Comparison of ENCODE assay signal across 9 mouse cellular contexts in the genomic region with DNA sequence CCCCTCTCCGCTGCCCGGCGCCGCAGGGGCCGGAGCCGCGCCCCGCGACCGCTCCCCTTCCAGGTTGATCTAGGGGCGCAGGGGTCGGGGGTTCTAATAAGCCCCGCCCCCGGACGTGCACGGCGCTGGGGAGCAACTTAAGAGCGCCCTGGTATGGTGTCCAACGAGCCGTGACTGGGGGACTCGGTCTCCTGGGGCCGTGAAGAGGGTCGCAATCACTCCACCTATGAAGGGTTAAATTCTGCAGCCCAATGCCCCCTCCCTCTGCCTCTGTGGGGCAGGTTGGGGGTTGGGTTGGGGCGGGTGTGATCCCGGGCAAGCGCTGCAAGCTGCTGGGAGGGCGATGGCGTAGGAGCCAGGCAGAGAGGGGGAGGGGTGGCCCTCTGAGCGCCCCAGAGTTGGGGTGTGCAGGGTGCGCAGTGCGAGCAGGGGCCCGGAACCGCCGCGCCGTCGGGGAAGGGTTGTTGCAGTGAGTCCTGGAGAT. TPM values are rescaled to one million over a fixed set of nuclear protein-coding genes. Genes with fewer than 3 reads are reported as not detected.
DNase-seq lines count a peak whose midpoint lies in the region; ATAC-seq and TF ChIP-seq lines count a peak whose summit lies in the region.
"Had no signal": no experiment of that assay in that cellular context is flagged by ENCODE, and none has a peak within 500 bp of the region (broad histone marks: within the 10 kb centered on the region; RNA-seq: fewer than 3 reads in every experiment).

No protein-coding gene starts in this region.

- peak overlapping the region; percentile 75 for H3K4me2 ChIP-seq in hindbrain, embryonic 16.5 days (ENCODE audit: low read length)

- H3K27ac ChIP-seq in gastrocnemius, adult 2 months: peak overlapping the region; percentile 99
- H3K27ac ChIP-seq in hindbrain, embryonic 16.5 days (ENCODE audit: low read depth, low read length): peak overlapping the region; percentile 94

- peak overlapping the region; percentile 94 for H3K4me3 ChIP-seq in gastrocnemius, adult 2 months
- H3K4me3 ChIP-seq in hindbrain, embryonic 16.5 days (ENCODE audit: low read length): peak overlapping the region; percentile 93

- no peak for DNase-seq in Patski (ENCODE audit: low read depth, low spot score)
- DNase-seq in cerebellum, postnatal 25 days: peak; percentile 81 to 85
- DNase-seq in gastrocnemius, adult 2 months: peak; percentile 86
- DNase-seq in left cerebral cortex, postnatal 10 days (ENCODE audit: extremely low spot score in 1 of 2, low spot score in 2 of 2): peak; percentile 59 to 87
- DNase-seq in right cerebral cortex, adult 18-20 months: peak; percentile 78
- peak; percentile 81 for DNase-seq in urinary bladder, postnatal 14 days (ENCODE audit: low spot score)

- H3K27me3 ChIP-seq in Patski: no peaks in the 10 kb centered on the region
- no peaks in the 10 kb centered on the region for H3K27me3 ChIP-seq in hindbrain, embryonic 16.5 days (replicated peaks; ENCODE audit: control insufficient read depth, insufficient read depth, low read length)

- POLR2A ChIA-PET in Patski (lab: Charles Lee): interaction anchor here (1.7 kb wide), 1 partner anchor 17 kb away, joined by 6 read pairs; no protein-coding TSS in a partner anchor

- CTCF ChIA-PET in Patski (lab: Charles Lee): no interaction called here

- in situ Hi-C loops in Patski (cut with MboI; ENCODE audit: low pct_unique_long_range_greater_than_20kb): no loop called here

- H3K36me3 ChIP-seq in hindbrain, embryonic 16.5 days (ENCODE audit: control insufficient read depth, insufficient read depth, low read length): no peaks in the 10 kb centered on the region

- TF ChIP-seq CTCF in Patski (IDR thresholded peaks at IDR 0.05): no peak
- TF ChIP-seq CTCF in gastrocnemius, adult 2 months (IDR thresholded peaks at IDR 0.05): no peak

- H3K9me3 ChIP-seq in hindbrain, embryonic 16.5 days (ENCODE audit: control insufficient read depth, low read length): no peaks in the 10 kb centered on the region

- H3K9ac ChIP-seq in hindbrain, embryonic 16.5 days (ENCODE audit: low read depth, low read length): peak overlapping the region; percentile 99

- WGBS in hindbrain, embryonic 16.5 days: under 1% methylated on average over 35 of the region's 37 CpGs

- ATAC-seq in Patski: peak; percentile 65
- ATAC-seq in hindbrain, embryonic 16.5 days: peak; percentile 81
- peak; percentile 60 for ATAC-seq in megakaryocyte, adult 5-6 weeks (ENCODE audit: poor library complexity, severe bottlenecking)

- intact Hi-C loops in gastrocnemius, adult 2 months (cut with DNase I): no loop called here
- intact Hi-C loops in left cerebral cortex, postnatal 10 days (cut with DNase I): no loop called here

- H3K4me1 ChIP-seq in hindbrain, embryonic 16.5 days (ENCODE audit: control insufficient read depth, insufficient read depth, low read depth, low read length): peaks cover 18% of the 10 kb centered on the region

RNA-seq across cellular contexts. Expression of gene Zbtb4, which starts 0.5 kb away (rescaled TPM):
- 36.9 TPM for polyA plus RNA-seq in Patski (2021)
- total RNA-seq in gastrocnemius, adult 2 months (2021): 10 to 100 TPM; 29.3 to 35.9 TPM
- 5.8 and 6.2 TPM in 2 replicates for polyA plus RNA-seq in hindbrain, embryonic 16.5 days (2015; fragmentation: Nextera tagmentation; extraction: Ambion mirVana)
- total RNA-seq in left cerebral cortex, postnatal 10 days (2021): 10 to 100 TPM; 57.1 to 67.6 TPM
- total RNA-seq in megakaryocyte, adult 5-6 weeks (2015): 1.6 and 2.6 TPM in 2 replicates
- total RNA-seq in megakaryocyte, adult 5-6 weeks (2017): 1.4 and 2.4 TPM in 2 replicates

RNA-seq across cellular contexts. Expression of gene Slc35g3, which starts 4.4 kb away (rescaled TPM):
- polyA plus RNA-seq in Patski (2021): 0.32 TPM
- not detected for total RNA-seq in gastrocnemius, adult 2 months (2021)
- 0.41 and 0.87 TPM in 2 replicates for polyA plus RNA-seq in hindbrain, embryonic 16.5 days (2015; fragmentation: Nextera tagmentation; extraction: Ambion mirVana)
- total RNA-seq in left cerebral cortex, postnatal 10 days (2021): not detected
- not detected in 2 replicates for total RNA-seq in megakaryocyte, adult 5-6 weeks (2015)
- total RNA-seq in megakaryocyte, adult 5-6 weeks (2017): not detected in 2 replicates
- polyA plus RNA-seq: large intestine, adult 2 months had no signal

RNA-seq across cellular contexts. Expression of gene Polr2a, which starts 7.7 kb away (rescaled TPM):
- polyA plus RNA-seq in Patski (2021): 96.2 TPM
- 10 to 100 TPM; 26.9 to 35.4 TPM for total RNA-seq in gastrocnemius, adult 2 months (2021)
- polyA plus RNA-seq in hindbrain, embryonic 16.5 days (2015; fragmentation: Nextera tagmentation; extraction: Ambion mirVana): 12.1 and 14.9 TPM in 2 replicates
- total RNA-seq in left cerebral cortex, postnatal 10 days (2021): 10 to 100 TPM; 52.1 to 52.9 TPM
- 116 and 118 TPM in 2 replicates for total RNA-seq in megakaryocyte, adult 5-6 weeks (2015)
- total RNA-seq in megakaryocyte, adult 5-6 weeks (2017): 38.6 and 42.9 TPM in 2 replicates

RNA-seq across cellular contexts. Expression of gene Chrnb1, which starts 29.6 kb away (rescaled TPM):
- polyA plus RNA-seq in Patski (2021): 27.7 TPM
- 10 to 100 TPM; 23.2 to 26.3 TPM for total RNA-seq in gastrocnemius, adult 2 months (2021)
- polyA plus RNA-seq in hindbrain, embryonic 16.5 days (2015; fragmentation: Nextera tagmentation; extraction: Ambion mirVana): 1.4 and 2.9 TPM in 2 replicates
- total RNA-seq in left cerebral cortex, postnatal 10 days (2021): 1 to 10 TPM in 1 of 2 experiments, under 1 TPM in 1; 0.95 to 1.2 TPM
- 0.32 and 0.36 TPM in 2 replicates for total RNA-seq in megakaryocyte, adult 5-6 weeks (2015)
- 0.16 TPM in 1 of 2 replicates, not detected in the other for total RNA-seq in megakaryocyte, adult 5-6 weeks (2017)

RNA-seq across cellular contexts. Expression of gene Fgf11, which starts 35.5 kb away (rescaled TPM):
- polyA plus RNA-seq in Patski (2021): 0.03 TPM
- total RNA-seq in gastrocnemius, adult 2 months (2021): 1 to 10 TPM; 3.9 to 4.7 TPM
- 6.7 and 7.2 TPM in 2 replicates for polyA plus RNA-seq in hindbrain, embryonic 16.5 days (2015; fragmentation: Nextera tagmentation; extraction: Ambion mirVana)
- 10 to 100 TPM; 20.0 to 21.5 TPM for total RNA-seq in left cerebral cortex, postnatal 10 days (2021)
- total RNA-seq in megakaryocyte, adult 5-6 weeks (2015): 0.14 TPM in 1 of 2 replicates, not detected in the other
- total RNA-seq in megakaryocyte, adult 5-6 weeks (2017): not detected in 2 replicates

Comparison
In these comparisons a context has a peak if more than half of its experiments do, and no peak if none do; other contexts are left out.
1. RNA of gene Zbtb4, which starts 0.5 kb away (total RNA-seq): 57.1 to 67.6 TPM in left cerebral cortex, postnatal 10 days and 29.3 to 35.9 TPM in gastrocnemius, adult 2 months; 1.4 to 2.6 TPM in megakaryocyte, adult 5-6 weeks; every median in the first group is over 4 times any median in the second.
2. Peak in every context shown above with its lines, with median percentiles within 50 percentile points of each other: ATAC-seq.